Mouse (Mus musculus): Measurements from ENCODE around the gene Ino80b.
A peak's percentile ranks its signal among the peaks of the same experiment; 100 is the strongest.

DNA sequence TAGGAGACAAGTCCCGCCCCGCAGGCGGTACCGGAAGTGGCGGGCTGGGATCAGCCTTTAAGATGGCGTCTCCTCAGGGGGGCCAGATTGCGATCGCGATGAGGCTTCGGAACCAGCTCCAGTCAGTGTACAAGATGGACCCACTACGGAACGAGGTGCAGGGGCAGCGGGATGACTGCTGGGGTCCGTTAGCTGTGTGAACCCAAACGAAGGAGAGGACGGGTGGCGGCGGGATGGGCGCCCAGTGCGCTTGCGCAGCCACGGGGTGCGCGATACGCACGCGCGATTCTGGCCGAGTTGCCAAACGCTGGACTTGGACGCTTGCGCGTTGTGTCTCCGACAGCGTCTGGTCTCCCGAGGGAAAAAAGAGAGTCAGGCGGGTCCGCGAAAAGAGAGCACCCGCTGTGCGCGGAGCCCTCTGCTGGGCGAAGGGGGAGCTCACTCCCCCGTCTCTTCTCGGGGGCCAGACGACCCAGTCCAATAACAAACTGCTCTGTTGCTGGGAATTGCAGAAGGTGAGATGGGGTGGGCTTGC, 46.8 kb downstream of the Ino80b start:
- peak; percentile 49; the same call in 1 of the 2 replicates for TF ChIP-seq CTCF (IDR thresholded peaks at IDR 0.05; ENCODE audit: borderline replicate concordance, extremely low read depth, insufficient read depth, insufficient read length)
- 0 out of 2 replicates have a peak, but pooled peaks have one; percentile 20 for TF ChIP-seq POLR2A (IDR thresholded peaks at IDR 0.05; ENCODE audit: borderline replicate concordance, extremely low read depth, insufficient read depth, insufficient read length, poor library complexity, severe bottlenecking)

All from brain, embryonic 14.5 days (tissue).